Mouse (Mus musculus) hindlimb bud, embryonic 11.5 days (tissue): ENCODE measurements around the gene Plac9a.
"Not testable (repeated sequence)": the region's sequence is repeated elsewhere in the genome, so short reads cannot be mapped to it uniquely, and the experiment has no call there.

ENCODE experiments used
- DNase-seq: peaks from one replicate; pipeline ENCODE4 v3.0.0-alpha.2; 2012; ENCODE audit warnings: low read depth, low spot score; ENCODE audit errors: extremely low spot score

The Plac9a gene

GRCm38 (mm10) chr14:25866384-25866783 lies 36.5 kb downstream of the Plac9a start:
- DNase-seq: no peak

- no peak for DNase-seq
Measured at GRCm38 (mm10) chr14:25865251-25865650, 37.6 kb downstream of the Plac9a start.

GRCm38 (mm10) chr14:25863721-25864120 lies 39.2 kb downstream of the Plac9a start:
- DNase-seq: no peak

- DNase-seq: no peak
Measured at GRCm38 (mm10) chr14:25861771-25862530, 40.9 kb downstream of the Plac9a start.

- DNase-seq: no peak
Measured at GRCm38 (mm10) chr14:25857940-25858339, 45.0 kb downstream of the Plac9a start.

GRCm38 (mm10) chr14:25857168-25857621 lies 45.7 kb downstream of the Plac9a start:
- no peak for DNase-seq

GRCm38 (mm10) chr14:25855241-25855885 lies 47.5 kb downstream of the Plac9a start:
- no peak for DNase-seq

- no peak for DNase-seq
Measured at GRCm38 (mm10) chr14:25853717-25854452, 49.0 kb downstream of the Plac9a start.

- no peak for DNase-seq
Measured at GRCm38 (mm10) chr14:25853295-25853694, 49.6 kb downstream of the Plac9a start.

- DNase-seq: no peak
Measured at GRCm38 (mm10) chr14:25852121-25852561, 50.8 kb downstream of the Plac9a start.

GRCm38 (mm10) chr14:25851189-25851588 lies 51.7 kb downstream of the Plac9a start:
- no peak for DNase-seq

GRCm38 (mm10) chr14:25850433-25850832 lies 52.5 kb downstream of the Plac9a start:
- no peak for DNase-seq

GRCm38 (mm10) chr14:25848708-25849107 lies 54.2 kb downstream of the Plac9a start:
- DNase-seq: not testable (repeated sequence)

- DNase-seq: no peak
Measured at GRCm38 (mm10) chr14:25848237-25848636, 54.7 kb downstream of the Plac9a start.

- DNase-seq: no peak
Measured at GRCm38 (mm10) chr14:25847660-25848059, 55.2 kb downstream of the Plac9a start.

GRCm38 (mm10) chr14:25846516-25846915 lies 56.4 kb downstream of the Plac9a start:
- DNase-seq: no peak

GRCm38 (mm10) chr14:25845832-25846383 lies 57.0 kb downstream of the Plac9a start:
- DNase-seq: no peak

- no peak for DNase-seq
Measured at GRCm38 (mm10) chr14:25844372-25844771, 58.5 kb downstream of the Plac9a start.

- no peak for DNase-seq
Measured at GRCm38 (mm10) chr14:25842688-25843003, 60.3 kb downstream of the Plac9a start.

- DNase-seq: peak; percentile 22
Measured at GRCm38 (mm10) chr14:25841991-25842687, 60.8 kb downstream of the Plac9a start, which contains the start of gene Anxa11. Anxa11 (plus strand) TSS chr14:25842156.

- no peak for DNase-seq
Measured at GRCm38 (mm10) chr14:25841579-25841978, 61.3 kb downstream of the Plac9a start.
